8 mouse cellular contexts compared by ENCODE assay signal in genomic region chr6:114659992-114660800, GRCm38 (mm10). TPM values are rescaled to one million over a fixed set of nuclear protein-coding genes. Genes with fewer than 3 reads are reported as not detected.
A peak's percentile ranks its signal among the peaks of the same experiment; 100 is the strongest.
DNase-seq lines count a peak whose midpoint lies in the region; ATAC-seq lines count a peak whose summit lies in the region.

No protein-coding gene starts in this region.

- no peak for DNase-seq in heart, postnatal 25 days (ENCODE audit: low spot score)
- peak; percentile 43 for DNase-seq in skeletal muscle tissue, adult 2 months (ENCODE audit: low read depth, low spot score)
- DNase-seq in frontal cortex, postnatal 14 days (ENCODE audit: low spot score in 2 of 2): no peak
- DNase-seq in neural tube, embryonic 10.5 days (ENCODE audit: extremely low spot score, low spot score): no peak
- no peak for DNase-seq in cerebellum, postnatal 4 days (ENCODE audit: low spot score in 2 of 2)

- peaks cover 9% of the 10 kb centered on the region for H3K4me1 ChIP-seq in heart, embryonic 11.5 days (ENCODE audit: control insufficient read depth, insufficient read depth, low read length)
- H3K4me1 ChIP-seq in brown adipose tissue, adult 24 weeks (ENCODE audit: control insufficient read depth, insufficient read depth, insufficient read length, low read length): peaks cover 9% of the 10 kb centered on the region; the same call in 1 of the 2 replicates
- peaks cover 38% of the 10 kb centered on the region for H3K4me1 ChIP-seq in liver, embryonic 12.5 days

- no peaks in the 10 kb centered on the region for H3K9me3 ChIP-seq in heart, embryonic 11.5 days (replicated peaks; ENCODE audit: control insufficient read depth, low read length)
- H3K9me3 ChIP-seq in liver, embryonic 12.5 days (replicated peaks): no peaks in the 10 kb centered on the region

- H3K27me3 ChIP-seq in heart, embryonic 11.5 days (ENCODE audit: control insufficient read depth, insufficient read depth, low read length): no peaks in the 10 kb centered on the region
- H3K27me3 ChIP-seq in liver, embryonic 12.5 days (replicated peaks): no peaks in the 10 kb centered on the region

- ATAC-seq in heart, embryonic 11.5 days (replicated peaks; ENCODE audit: insufficient number of reproducible peaks, low FRiP score, low TSS enrichment): peak; percentile 76
- ATAC-seq in liver, embryonic 12.5 days: peak; percentile 95

- intact Hi-C loops in heart, postnatal 25 days (cut with DNase I): no loop called here

- 55% methylated on average over 5 of the region's 5 CpGs for WGBS in heart, embryonic 11.5 days (ENCODE audit: insufficient replicate concordance)
- 49% methylated on average over 5 of the region's 5 CpGs for WGBS in liver, embryonic 12.5 days (ENCODE audit: insufficient replicate concordance)

- H3K9ac ChIP-seq in heart, embryonic 11.5 days (ENCODE audit: low read depth, low read length): peak overlapping the region; percentile 43; the same call in 1 of the 2 replicates
- H3K9ac ChIP-seq in liver, embryonic 12.5 days: peak overlapping the region; percentile 66

- 0 out of 2 replicates have a peak overlapping the region, but pooled peaks have one; percentile 25 for H3K27ac ChIP-seq in heart, embryonic 11.5 days (ENCODE audit: low read depth, low read length)
- H3K27ac ChIP-seq in brown adipose tissue, adult 24 weeks (replicated peaks; ENCODE audit: low read depth, low read length): peak overlapping the region; percentile 23; the same call in 1 of the 2 replicates
- H3K27ac ChIP-seq in liver, embryonic 12.5 days: peak overlapping the region; percentile 91

- no peak overlapping the region for H3K4me3 ChIP-seq in heart, embryonic 11.5 days (ENCODE audit: low read depth, low read length)
- no peak overlapping the region for H3K4me3 ChIP-seq in brown adipose tissue, adult 24 weeks (ENCODE audit: insufficient read depth, low read depth, low read length)
- 0 out of 2 replicates have a peak overlapping the region, but pooled peaks have one; percentile 10 for H3K4me3 ChIP-seq in liver, embryonic 12.5 days

- H3K4me2 ChIP-seq in heart, embryonic 11.5 days: no peak overlapping the region
- H3K4me2 ChIP-seq in liver, embryonic 12.5 days: peak overlapping the region; percentile 66

- no peaks in the 10 kb centered on the region for H3K36me3 ChIP-seq in heart, embryonic 11.5 days (ENCODE audit: control insufficient read depth, insufficient read depth, low read length)
- no peaks in the 10 kb centered on the region for H3K36me3 ChIP-seq in liver, embryonic 12.5 days

RNA-seq across cellular contexts. Expression of gene Atg7, which starts 17.3 kb away (rescaled TPM):
- 16.4 and 16.9 TPM in 2 replicates for polyA plus RNA-seq in heart, embryonic 11.5 days (2014; fragmentation: Nextera tagmentation; extraction: Ambion mirVana)
- 10 to 100 TPM in 1 of 2 experiments, 1 to 10 TPM in 1; 9.5 to 10.8 TPM for total RNA-seq in heart, postnatal 25 days (2021)
- 20.5 and 22.7 TPM in 2 replicates for polyA plus RNA-seq in brown adipose tissue, adult 24 weeks (2012; ENCODE audit: insufficient read depth, insufficient read length, missing spikeins)
- 15.0 and 15.7 TPM in 2 replicates for polyA plus RNA-seq in liver, embryonic 12.5 days (2016; fragmentation: Nextera tagmentation; extraction: Ambion mirVana)

Comparison
In these comparisons a context has a peak if more than half of its experiments do, and no peak if none do; other contexts are left out.
1. H3K27ac ChIP-seq: peak in every context shown above with its lines; median percentile 91 in liver, embryonic 12.5 days; 25 in heart, embryonic 11.5 days; 23 in brown adipose tissue, adult 24 weeks.